Mouse (Mus musculus) liver, embryonic 14.5 days (tissue): ENCODE measurements around the gene Fau. TPM values are rescaled to one million over a fixed set of nuclear protein-coding genes. Genes with fewer than 3 reads are reported as not detected.
A peak's percentile ranks its signal among the peaks of the same experiment; 100 is the strongest.

ENCODE experiments used
- ATAC-seq: fragments of 200-750 bp; cut with Nextera tagmentation; 2 replicates; pipeline ENCODE4 v1.8.0; 2017; ENCODE audit warnings: moderate number of reproducible peaks, mild to moderate bottlenecking, moderate library complexity; ENCODE audit not compliant: insufficient read depth
- DNase-seq, 3 experiments: peaks; one replicate each; pipeline ENCODE4 v3.0.0-alpha.2; 2012 to 2013; ENCODE audit warnings: low read depth in 3 of 3, low spot score in 3 of 3
- H3K27ac ChIP-seq: fragments of 300-500 bp; sonication (generic); 2 replicates; pipeline ENCODE4 v1.5.1; 2014; ENCODE audit warnings: moderate library complexity, mild to moderate bottlenecking, control low read depth, inconsistent platforms
- H3K27me3 ChIP-seq: fragments of 300-500 bp; sonication (generic); 2 replicates; pipeline ENCODE4 v1.6.1; 2014; ENCODE audit warnings: mild to moderate bottlenecking, low read length, moderate library complexity; ENCODE audit not compliant: control insufficient read depth, insufficient read depth
- H3K36me3 ChIP-seq: fragments of 300-500 bp; sonication (generic); replicated peaks from 2 replicates; pipeline ENCODE4 v1.6.1; 2014; ENCODE audit warnings: low read depth; ENCODE audit not compliant: control insufficient read depth, insufficient read depth
- H3K4me1 ChIP-seq, 2 experiments: fragments of 200-500 bp in 1 of 2; fragments of 300-500 bp in 1 of 2; sonication (generic) in 1 of 2; replicated peaks; 2 replicates each; pipeline ENCODE4 v1.6.1; 2012 to 2014; ENCODE audit warnings: antibody characterized with exemption in 1 of 2, inconsistent platforms in 1 of 2, low read length in 1 of 2; ENCODE audit not compliant: control insufficient read depth in 2 of 2, insufficient read depth in 2 of 2
- H3K4me2 ChIP-seq: fragments of 300-500 bp; sonication (generic); 2 replicates; pipeline ENCODE4 v1.6.1; 2014; ENCODE audit warnings: low read depth, mild to moderate bottlenecking, control low read depth, moderate library complexity
- H3K4me3 ChIP-seq, 2 experiments: fragments of 200-500 bp in 1 of 2; fragments of 300-500 bp in 1 of 2; sonication (generic) in 1 of 2; 2 replicates each; pipeline ENCODE4 v1.5.1; 2012 to 2014; ENCODE audit warnings: low read depth in 2 of 2, low read length in 2 of 2, mild to moderate bottlenecking in 2 of 2, control low read depth in 1 of 2, inconsistent platforms in 1 of 2, moderate library complexity in 1 of 2; ENCODE audit not compliant: insufficient read depth in 1 of 2
- H3K9ac ChIP-seq: fragments of 300-500 bp; sonication (generic); replicated peaks from 2 replicates; pipeline ENCODE4 v1.6.1; 2014; ENCODE audit warnings: mild to moderate bottlenecking, control low read depth, moderate library complexity
- H3K9me3 ChIP-seq: fragments of 300-500 bp; sonication (generic); 2 replicates; pipeline ENCODE4 v1.6.1; 2016; ENCODE audit warnings: low read length, mixed read lengths; ENCODE audit not compliant: control insufficient read depth
- CTCF ChIP-seq: IDR thresholded peaks from 2 replicates; pipeline ENCODE4 v1.5.1; 2016; ENCODE audit warnings: antibody characterized with exemption, low read depth, control low read depth
- EP300 ChIP-seq: IDR thresholded peaks from 2 replicates; pipeline ENCODE4 v1.6.1; 2016; ENCODE audit warnings: antibody characterized with exemption, low read depth
- WGBS: fragments of 180-500 bp; shearing (Covaris S2); extraction: QIAGEN DNeasy Blood & Tissue Kit; methylation state at CpG from one replicate; pipeline ENCODE4 v1.1.7; 2014; ENCODE audit not compliant: insufficient replicate concordance; 5-methylcytosine and 5-hydroxymethylcytosine counted together
- polyA plus RNA-seq, 2 experiments: library from polyadenylated mRNA; depleted of rRNA in 1 of 2; stranded (reverse) in 1 of 2; unstranded in 1 of 2; fragments of >200 nt; fragmentation: Nextera tagmentation in 1 of 2; extraction: Ambion mirVana in 1 of 2; gene quantifications; 2 replicates each; pipeline versions ENCODE4 v1.2.1 to v1.2.3; 2012 to 2014

Gene Fau
- polyA plus RNA-seq, 2 experiments: 639 to 969 TPM

- WGBS: 3% methylated on average over 40 of the region's 40 CpGs
- Histone ChIP-seq H3K27me3 (no peaks in the 10 kb centered on the region), H3K9me3 (no peaks in the 10 kb centered on the region), H3K27ac (peak within 1 kb of the TSS; percentile 85), H3K4me3 (peak within 1 kb of the TSS; percentile 74 to 89), H3K4me1 (peaks cover 23 to 41% of the 10 kb centered on the region in 2 experiments), H3K9ac (peak within 1 kb of the TSS; percentile 89), H3K4me2 (peak within 1 kb of the TSS; percentile 90), H3K36me3 (peaks cover 11% of the 10 kb centered on the region)
- DNase-seq: peak in 1 of 3 experiments; percentile 57
- TF ChIP-seq CTCF: peak; percentile 70
- TF ChIP-seq EP300: no peak
- ATAC-seq: peak; percentile 73
Measured at GRCm38 (mm10) chr19:6015511-6016315, 41.9 kb upstream of the Fau start, which contains the start of gene Capn1. Gene Capn1 (minus strand): TSS chr19:6015897.

- 49% methylated on average over 7 of the region's 7 CpGs for WGBS
- Histone ChIP-seq H3K4me2 (peak overlapping the region; percentile 90), H3K27ac (peak overlapping the region; percentile 85), H3K4me3 (peak overlapping the region; percentile 74 to 89; a peak in 3 of 4 replicates), H3K27me3 (no peaks in the 10 kb centered on the region), H3K4me1 (peaks cover 23 to 41% of the 10 kb centered on the region in 2 experiments), H3K9ac (peak overlapping the region; percentile 81), H3K36me3 (peaks cover 5% of the 10 kb centered on the region), H3K9me3 (no peaks in the 10 kb centered on the region)
- ATAC-seq (no peak), DNase-seq (no peak)
- TF ChIP-seq EP300 (no peak), CTCF (peak; percentile 44)
Measured at GRCm38 (mm10) chr19:6016532-6016931, 41.1 kb upstream of the Fau start.

- peak overlapping the region; percentile 47 for H3K9ac ChIP-seq
- peak; percentile 82 to 85 (median 82) for DNase-seq
- H3K36me3 ChIP-seq: no peaks in the 10 kb centered on the region
- H3K27me3 ChIP-seq: no peaks in the 10 kb centered on the region
- WGBS: 20% methylated on average over 15 of the region's 15 CpGs
- peak overlapping the region; percentile 57 for H3K4me2 ChIP-seq
- no peaks in the 10 kb centered on the region for H3K9me3 ChIP-seq
- ATAC-seq: peak; percentile 33
- peak overlapping the region; percentile 30 to 33 for H3K4me3 ChIP-seq
- H3K4me1 ChIP-seq: peaks cover 23 to 43% of the 10 kb centered on the region in 2 experiments
- TF ChIP-seq EP300 (peak; percentile 34; the same call in 1 of the 2 replicates), CTCF (peak; percentile 98)
- peak overlapping the region; percentile 58 for H3K27ac ChIP-seq
Measured at GRCm38 (mm10) chr19:6018142-6019089, 39.2 kb upstream of the Fau start.

DNA sequence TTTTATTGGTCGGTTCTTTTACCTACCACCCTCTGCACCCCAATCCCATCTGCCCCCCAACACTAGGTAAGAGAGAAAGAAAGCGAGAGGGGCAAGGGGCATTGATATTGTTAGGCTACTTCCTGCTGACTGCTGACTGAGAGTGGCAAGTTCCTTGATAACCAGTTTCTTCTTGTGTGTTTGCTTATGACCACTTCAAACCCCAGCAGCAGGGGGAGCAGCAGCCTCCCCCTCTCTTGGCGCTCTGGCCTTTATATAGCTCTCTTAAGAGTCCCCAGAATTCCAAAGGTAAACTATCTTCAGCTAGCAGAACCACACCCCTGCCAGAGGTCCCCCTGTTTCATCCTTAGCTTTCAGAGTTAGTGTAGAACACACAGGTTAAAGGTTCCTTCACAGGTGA lies 37.4 kb upstream of the Fau start:
- DNase-seq (no peak), ATAC-seq (no peak)
- H3K27ac ChIP-seq: no peak overlapping the region
- no peak overlapping the region for H3K4me2 ChIP-seq
- WGBS: 24% methylated on average over 3 of the region's 3 CpGs
- no peaks in the 10 kb centered on the region for H3K9me3 ChIP-seq
- 0 out of 2 replicates have a peak overlapping the region, but pooled peaks have one; percentile 13 for H3K9ac ChIP-seq
- H3K4me1 ChIP-seq: peaks cover 16 to 30% of the 10 kb centered on the region in 2 experiments
- no peaks in the 10 kb centered on the region for H3K27me3 ChIP-seq
- H3K4me3 ChIP-seq: no peak overlapping the region
- H3K36me3 ChIP-seq: no peaks in the 10 kb centered on the region
- TF ChIP-seq CTCF (peak; percentile 29; the same call in 1 of the 2 replicates), EP300 (no peak)
